Mouse (Mus musculus): Measurements from ENCODE around the gene Olfr380.

The Olfr380 gene

GRCm38 (mm10) chr11:73457408-73457807, at the start of gene Olfr380:
Gene Olfr380 (minus strand): TSS chr11:73457508.
- no peak for DNase-seq (ENCODE audit: low read depth)

DNA sequence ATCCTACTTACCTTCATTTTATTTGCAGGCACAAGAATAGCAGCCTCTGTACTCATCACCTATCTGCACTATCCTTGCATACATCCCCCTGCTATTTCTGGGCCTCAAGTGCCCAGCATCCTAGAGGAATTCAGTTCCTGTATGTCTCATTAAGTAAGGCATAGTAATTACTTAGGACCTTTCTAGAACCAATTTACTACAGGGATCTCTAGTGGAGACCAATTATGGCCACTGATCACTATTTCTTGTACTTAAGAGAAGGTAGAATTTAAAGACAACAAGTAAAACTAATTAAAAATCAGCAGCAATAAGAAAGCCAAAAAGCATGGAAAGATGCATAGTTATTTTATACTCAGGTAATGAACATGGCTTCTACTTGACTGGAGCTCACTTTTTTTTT, 34.2 kb upstream of the Olfr380 start, which contains the start of gene Olfr381:
Olfr381 (minus strand) TSS at position 101 of the 400 bp plus-strand sequence.
- DNase-seq (ENCODE audit: low read depth), result no peak

- no peak for DNase-seq (ENCODE audit: low read depth)
Measured at GRCm38 (mm10) chr11:73428377-73428776, 28.9 kb downstream of the Olfr380 start, which contains the start of gene Olfr378. Gene Olfr378 (minus strand): TSS chr11:73428477.

Data from c-Kit-positive CD71-negative TER-119-negative erythroid progenitor cells, embryonic 14.5 days (primary cell).